Mouse (Mus musculus) olfactory bulb, adult 2 months (tissue): ENCODE measurements around the gene Gpr1.

Source experiments
- CTCF ChIP-seq: fragments of 200-500 bp; IDR thresholded peaks from 2 replicates; pipeline ENCODE4 v1.5.1; 2012; ENCODE audit warnings: low read depth, mild to moderate bottlenecking, low read length, moderate library complexity; ENCODE audit not compliant: insufficient read depth
- POLR2A ChIP-seq: fragments of 200-500 bp; IDR thresholded peaks from 2 replicates; pipeline ENCODE4 v1.6.1; 2012; ENCODE audit warnings: mild to moderate bottlenecking, low read depth, low read length, moderate library complexity; ENCODE audit not compliant: insufficient read depth

DNA sequence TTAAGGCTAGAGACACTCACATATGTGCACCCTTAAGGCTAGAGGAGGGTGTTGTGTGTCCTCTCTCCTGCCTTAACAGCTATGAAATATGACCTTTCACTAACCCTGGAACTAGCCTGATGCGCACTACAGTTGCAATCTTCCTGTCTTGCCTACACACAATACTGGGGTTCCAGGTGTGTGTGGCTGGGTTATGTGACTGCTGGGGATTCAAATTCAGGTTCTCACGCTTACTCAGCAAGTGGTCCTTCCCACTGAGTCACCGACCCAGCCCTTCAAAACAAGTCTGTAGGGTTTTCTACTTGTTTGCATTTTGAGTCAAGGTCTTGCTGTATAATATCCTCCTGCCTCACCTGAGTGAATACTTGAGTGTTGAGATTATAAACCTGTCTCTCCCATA lies 79.8 kb downstream of the Gpr1 start:
- no peak for TF ChIP-seq POLR2A
- no peak for TF ChIP-seq CTCF
